Mouse (Mus musculus) embryonic facial prominence, embryonic 14.5 days (tissue): Measurements from ENCODE around the gene Tex19.2. TPM values are rescaled to one million over a fixed set of nuclear protein-coding genes. Genes with fewer than 3 reads are reported as not detected.

Experiments
- ATAC-seq: fragments of 200-750 bp; cut with Nextera tagmentation; 2 replicates; pipeline ENCODE4 v1.8.0; 2017; ENCODE audit warnings: low read depth, moderate number of reproducible peaks, moderate TSS enrichment
- DNase-seq: peaks from one replicate; pipeline ENCODE4 v3.0.0-alpha.2; 2015; ENCODE audit warnings: low spot score
- H3K27ac ChIP-seq: fragments of 300-500 bp; sonication (generic); replicated peaks from 2 replicates; pipeline ENCODE4 v1.5.1; 2014; ENCODE audit warnings: low read depth, mild to moderate bottlenecking, low read length, moderate library complexity
- H3K27me3 ChIP-seq: fragments of 300-500 bp; sonication (generic); replicated peaks from 2 replicates; pipeline ENCODE4 v1.6.1; 2014; ENCODE audit warnings: low read length; ENCODE audit not compliant: control insufficient read depth, insufficient read depth
- H3K36me3 ChIP-seq: fragments of 300-500 bp; sonication (generic); 2 replicates; pipeline ENCODE4 v1.6.1; 2014; ENCODE audit warnings: low read length, mixed read lengths; ENCODE audit not compliant: control insufficient read depth, insufficient read depth
- H3K4me1 ChIP-seq: fragments of 300-500 bp; sonication (generic); 2 replicates; pipeline ENCODE4 v1.6.1; 2014; ENCODE audit warnings: antibody characterized with exemption, low read length; ENCODE audit not compliant: control insufficient read depth, insufficient read depth
- H3K4me2 ChIP-seq: fragments of 300-500 bp; sonication (generic); 2 replicates; pipeline ENCODE4 v1.6.1; 2014; ENCODE audit warnings: low read depth, mild to moderate bottlenecking, low read length, moderate library complexity, mixed read lengths
- H3K4me3 ChIP-seq: fragments of 300-500 bp; sonication (generic); 2 replicates; pipeline ENCODE4 v1.5.1; 2014; ENCODE audit warnings: low read depth, mild to moderate bottlenecking, low read length
- H3K9ac ChIP-seq: fragments of 300-500 bp; sonication (generic); 2 replicates; pipeline ENCODE4 v1.6.1; 2014; ENCODE audit warnings: low read depth, mild to moderate bottlenecking, low read length, moderate library complexity, mixed read lengths
- H3K9me3 ChIP-seq: fragments of 300-500 bp; sonication (generic); 2 replicates; pipeline ENCODE4 v1.6.1; 2016; ENCODE audit warnings: low read length; ENCODE audit not compliant: control insufficient read depth
- WGBS: fragments of 180-500 bp; shearing (Covaris S2); extraction: QIAGEN DNeasy Blood & Tissue Kit; methylation state at CpG from one replicate; pipeline ENCODE4 v1.1.7; 2014; 5-methylcytosine and 5-hydroxymethylcytosine counted together
- polyA plus RNA-seq: library from polyadenylated mRNA; unstranded; fragments of >200 nt; fragmentation: Nextera tagmentation; extraction: Ambion mirVana; gene quantifications from 2 replicates; pipeline ENCODE4 v1.2.1, GENCODE M21; 2014

Tex19.2 gene
- polyA plus RNA-seq, 1 experiment from 2014 or later: not detected

- Histone ChIP-seq H3K9me3 (no peaks in the 10 kb centered on the region), H3K27me3 (no peaks in the 10 kb centered on the region), H3K36me3 (no peaks in the 10 kb centered on the region), H3K4me3 (no peak overlapping the region), H3K4me2 (no peak overlapping the region), H3K9ac (no peak overlapping the region), H3K27ac (no peak overlapping the region), H3K4me1 (no peaks in the 10 kb centered on the region)
- WGBS: 85% methylated on average over 4 of the region's 4 CpGs
- ATAC-seq: no peak
- DNase-seq: no peak
Observed at GRCm38 (mm10) chr11:121101124-121101805, 17.2 kb downstream of the Tex19.2 start.

GRCm38 (mm10) chr11:121100692-121101091 lies 17.8 kb downstream of the Tex19.2 start:
- Histone ChIP-seq H3K9me3 (no peaks in the 10 kb centered on the region), H3K36me3 (no peaks in the 10 kb centered on the region), H3K27ac (no peak overlapping the region), H3K4me3 (no peak overlapping the region), H3K27me3 (no peaks in the 10 kb centered on the region), H3K4me2 (no peak overlapping the region), H3K9ac (no peak overlapping the region), H3K4me1 (no peaks in the 10 kb centered on the region)
- DNase-seq (no peak), ATAC-seq (no peak)
- 60% methylated on average over 7 of the region's 7 CpGs for WGBS

- no peak overlapping the region for H3K9ac ChIP-seq
- H3K27ac ChIP-seq: no peak overlapping the region
- DNase-seq (no peak), ATAC-seq (no peak)
- no peaks in the 10 kb centered on the region for H3K4me1 ChIP-seq
- WGBS: 67% methylated on average over 7 of the region's 7 CpGs
- no peaks in the 10 kb centered on the region for H3K9me3 ChIP-seq
- no peak overlapping the region for H3K4me2 ChIP-seq
- no peaks in the 10 kb centered on the region for H3K36me3 ChIP-seq
- no peak overlapping the region for H3K4me3 ChIP-seq
- H3K27me3 ChIP-seq: no peaks in the 10 kb centered on the region
Observed at GRCm38 (mm10) chr11:121099762-121100161, 18.7 kb downstream of the Tex19.2 start.

- Histone ChIP-seq H3K4me2 (no peak overlapping the region), H3K9me3 (no peaks in the 10 kb centered on the region), H3K27me3 (no peaks in the 10 kb centered on the region), H3K9ac (no peak overlapping the region), H3K27ac (no peak overlapping the region), H3K4me3 (no peak overlapping the region), H3K4me1 (no peaks in the 10 kb centered on the region), H3K36me3 (no peaks in the 10 kb centered on the region)
- 91% methylated on average over 14 of the region's 14 CpGs for WGBS
- DNase-seq (no peak), ATAC-seq (no peak)
Observed at GRCm38 (mm10) chr11:121092606-121093585, 25.6 kb downstream of the Tex19.2 start.

- WGBS: 57% methylated on average over 4 of the region's 4 CpGs
- H3K27me3 ChIP-seq: no peaks in the 10 kb centered on the region
- DNase-seq: peak; percentile 80
- H3K9ac ChIP-seq: no peak overlapping the region
- H3K9me3 ChIP-seq: no peaks in the 10 kb centered on the region
- no peaks in the 10 kb centered on the region for H3K36me3 ChIP-seq
- no peaks in the 10 kb centered on the region for H3K4me1 ChIP-seq
- H3K27ac ChIP-seq: no peak overlapping the region
- no peak overlapping the region for H3K4me3 ChIP-seq
- H3K4me2 ChIP-seq: no peak overlapping the region
- ATAC-seq: peak; percentile 83; the same call in 1 of the 2 replicates
Observed at GRCm38 (mm10) chr11:121090943-121091342, 27.5 kb downstream of the Tex19.2 start.

- ATAC-seq: no peak
- Histone ChIP-seq H3K4me1 (no peaks in the 10 kb centered on the region), H3K36me3 (no peaks in the 10 kb centered on the region), H3K9me3 (no peaks in the 10 kb centered on the region), H3K27me3 (no peaks in the 10 kb centered on the region), H3K27ac (no peak overlapping the region), H3K9ac (no peak overlapping the region), H3K4me2 (no peak overlapping the region), H3K4me3 (no peak overlapping the region)
- 88% methylated on average over 2 of the region's 2 CpGs for WGBS
- DNase-seq: no peak
Observed at GRCm38 (mm10) chr11:121089756-121090546, 28.5 kb downstream of the Tex19.2 start.

- ATAC-seq: no peak
Observed at GRCm38 (mm10) chr11:121088997-121089396, 29.5 kb downstream of the Tex19.2 start.

GRCm38 (mm10) chr11:121086296-121086695 lies 32.2 kb downstream of the Tex19.2 start:
- Histone ChIP-seq H3K36me3 (no peaks in the 10 kb centered on the region), H3K4me1 (no peaks in the 10 kb centered on the region), H3K4me3 (no peak overlapping the region), H3K9me3 (no peaks in the 10 kb centered on the region), H3K27me3 (no peaks in the 10 kb centered on the region), H3K9ac (no peak overlapping the region), H3K27ac (no peak overlapping the region), H3K4me2 (no peak overlapping the region)
- WGBS: 45% methylated on average over 4 of the region's 4 CpGs
- no peak for ATAC-seq
- DNase-seq: no peak

More at GRCm38 (mm10) chr11:121088997-121089396, 29.5 kb downstream of the Tex19.2 start:
- Histone ChIP-seq H3K4me3 (no peak overlapping the region), H3K27ac (no peak overlapping the region), H3K27me3 (no peaks in the 10 kb centered on the region), H3K9me3 (no peaks in the 10 kb centered on the region), H3K36me3 (no peaks in the 10 kb centered on the region), H3K9ac (no peak overlapping the region), H3K4me2 (no peak overlapping the region), H3K4me1 (no peaks in the 10 kb centered on the region)
- 67% methylated on average over 6 of the region's 6 CpGs for WGBS
- no peak for DNase-seq
